Mouse (Mus musculus): Measurements from ENCODE around the gene Aig1.

The Aig1 gene

DNA sequence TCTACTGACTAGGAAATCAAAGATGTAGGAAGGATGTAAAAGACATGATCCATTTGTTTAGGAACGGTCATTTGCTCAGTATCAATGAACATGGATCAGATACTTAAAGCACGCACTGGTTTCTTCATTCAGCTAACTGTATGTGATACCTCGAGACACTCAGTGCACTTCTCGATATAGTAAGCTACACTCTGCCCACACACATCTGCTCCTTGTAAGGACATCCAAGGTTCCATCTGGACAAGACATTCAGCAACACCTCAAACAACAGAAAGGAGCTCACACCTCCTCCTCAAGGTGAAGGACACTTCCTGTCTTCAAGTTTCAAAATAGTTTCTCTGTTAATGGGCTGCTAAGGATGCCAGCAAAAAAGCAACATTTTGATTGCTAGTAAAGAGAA, 23.9 kb downstream of the Aig1 start:
- no peak for DNase-seq

DNA sequence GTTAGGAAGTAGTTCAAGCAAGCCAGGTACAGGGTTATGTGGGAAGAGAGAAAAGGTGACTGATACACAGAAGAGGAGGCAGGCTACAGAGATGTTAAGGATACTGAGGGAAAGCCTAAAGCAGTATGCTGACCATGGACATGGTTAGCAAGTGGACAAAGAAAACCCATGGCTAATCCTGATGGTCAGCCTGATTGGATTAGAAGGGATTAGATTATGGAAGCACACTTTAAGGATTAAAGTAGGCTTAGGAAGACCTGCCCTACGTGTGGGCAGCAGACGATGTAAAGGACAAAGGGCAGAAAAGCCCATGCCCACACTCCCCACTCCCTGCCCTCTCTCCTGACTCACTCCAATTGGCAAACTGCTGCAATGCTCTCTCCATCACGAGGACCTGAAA, 25.0 kb downstream of the Aig1 start:
- no peak for DNase-seq

DNA sequence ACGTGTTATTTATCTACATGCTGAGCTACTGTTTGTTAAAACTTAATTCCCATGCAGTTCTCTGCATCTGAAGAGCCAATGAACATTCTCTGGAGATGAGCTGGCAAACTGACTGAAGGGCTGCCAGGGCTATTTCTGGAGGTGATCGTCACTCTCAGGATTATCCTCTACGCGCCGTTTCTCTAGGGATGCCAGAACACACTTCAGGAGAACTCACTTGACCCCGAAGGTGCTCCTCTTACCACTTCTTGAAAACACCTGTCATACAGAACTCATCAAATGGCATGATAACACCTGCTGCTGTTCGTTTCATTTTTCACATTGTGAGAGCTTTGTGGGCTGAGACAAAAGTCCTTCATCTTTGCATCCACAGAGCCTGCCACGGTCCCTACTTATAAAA, 25.9 kb downstream of the Aig1 start:
- DNase-seq: no peak

DNA sequence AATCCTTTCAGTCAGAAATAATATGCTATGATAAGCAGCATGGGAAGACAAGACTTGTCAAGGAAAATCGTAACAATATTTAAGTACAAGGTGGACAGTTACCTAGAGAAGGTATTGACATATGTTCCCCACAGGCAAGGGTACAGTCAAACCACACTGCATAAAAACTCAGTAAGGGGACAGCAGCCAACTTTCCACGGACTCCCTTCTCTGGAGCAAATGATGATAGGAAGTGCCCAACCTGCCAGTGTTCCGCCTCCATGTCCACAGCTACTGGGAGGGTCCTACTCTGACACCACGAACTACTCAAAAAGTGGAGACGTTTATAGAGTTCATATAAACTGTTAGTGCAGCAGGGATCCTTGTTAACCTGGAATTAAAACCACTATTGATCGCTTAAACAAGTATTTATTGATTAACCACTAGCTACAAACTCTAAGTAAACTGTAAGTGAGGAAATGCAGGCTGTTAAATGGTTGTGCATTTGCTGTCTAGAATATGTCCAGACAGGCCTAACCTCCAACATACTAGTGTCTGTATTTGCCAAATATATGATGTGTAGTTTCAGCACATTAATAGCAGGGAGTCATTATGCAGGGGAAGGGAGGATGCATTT, 30.2 kb downstream of the Aig1 start:
- no peak for DNase-seq

DNA sequence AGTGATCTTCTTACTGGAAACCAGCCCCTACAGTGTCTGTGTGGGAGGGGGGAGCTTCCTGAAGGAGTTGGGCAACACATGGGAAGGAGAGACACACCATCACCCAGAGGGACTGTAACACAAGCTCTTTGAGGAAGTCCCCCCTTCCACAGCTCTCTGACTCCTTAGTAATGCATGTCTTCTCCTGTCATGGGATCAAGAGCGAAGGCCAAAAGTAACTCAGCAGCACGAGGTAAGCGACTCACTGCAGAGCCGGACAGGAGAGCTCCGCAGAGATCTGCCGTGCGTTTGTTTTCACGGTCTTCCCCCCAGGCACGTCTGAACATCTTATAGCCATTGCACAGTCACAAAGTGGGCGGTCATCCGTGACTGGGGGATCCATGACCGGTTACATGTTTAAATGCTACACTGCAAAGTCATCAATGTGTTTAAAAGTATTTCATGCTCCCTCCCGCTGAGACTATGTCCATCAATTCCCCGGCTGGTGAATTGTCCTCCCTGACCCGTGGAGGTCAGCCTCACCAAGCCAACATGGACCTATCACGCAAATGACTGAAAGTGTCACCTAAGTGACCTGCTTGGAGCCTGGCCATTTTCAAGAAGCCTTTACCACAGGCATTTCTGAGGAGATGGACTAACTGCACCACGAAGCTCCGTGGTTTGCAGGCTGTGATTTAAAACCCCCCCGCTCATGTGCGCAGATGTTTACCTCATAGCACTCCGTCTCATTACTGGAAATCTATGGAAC, 30.9 kb downstream of the Aig1 start:
- no peak for DNase-seq

DNA sequence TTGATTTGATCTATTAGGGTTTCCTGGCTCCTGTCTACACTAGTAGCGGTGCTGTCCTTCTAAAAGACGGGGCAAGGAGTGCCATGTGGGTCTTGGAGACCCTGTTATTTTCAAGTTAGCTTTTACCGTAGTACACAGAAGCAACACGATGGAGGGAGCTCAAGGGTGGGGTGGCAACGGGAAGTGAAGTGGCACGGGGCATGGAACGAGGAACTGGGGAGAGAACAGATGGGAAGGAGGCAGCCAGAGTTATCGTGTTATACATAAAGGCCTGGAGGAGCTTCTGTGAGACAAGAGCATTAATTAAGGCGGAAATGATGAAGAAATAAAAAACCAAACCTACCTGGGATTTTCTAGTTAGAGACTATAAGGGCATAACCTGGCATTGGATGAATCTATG, 31.8 kb downstream of the Aig1 start:
- no peak for DNase-seq

DNA sequence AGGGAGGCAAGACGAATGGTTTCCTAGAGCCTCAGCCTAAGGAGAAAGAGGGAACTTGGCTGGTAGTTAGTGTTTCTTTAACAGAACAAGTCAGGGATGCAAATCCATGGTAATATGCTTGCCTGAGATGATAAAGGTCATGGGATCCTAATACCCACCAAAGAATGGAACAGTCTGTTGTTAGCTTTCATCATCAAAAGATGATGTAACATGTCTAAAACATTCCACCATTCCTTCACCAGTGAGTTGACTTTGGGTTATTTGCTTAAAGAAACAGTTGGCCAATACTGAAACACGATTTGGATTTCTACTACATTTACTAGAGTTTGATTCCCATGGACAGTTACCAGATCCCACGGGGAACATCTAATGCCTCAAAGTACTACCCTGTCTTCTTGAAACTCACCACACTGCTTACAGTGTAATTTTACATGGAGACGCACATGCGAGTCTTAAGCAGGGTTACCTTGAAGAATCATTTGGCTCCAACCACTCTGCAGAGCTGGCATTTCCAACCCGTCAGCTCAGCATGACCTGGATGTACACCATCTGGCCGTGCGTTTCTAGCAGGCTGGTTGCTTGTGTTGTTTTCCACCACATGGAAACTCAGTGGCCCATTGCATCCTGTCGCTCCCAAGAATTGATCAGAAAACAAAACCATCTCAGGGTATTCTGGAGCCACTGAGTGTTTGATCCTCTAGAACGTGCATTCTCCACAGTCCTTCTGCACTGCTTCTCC, 32.9 kb downstream of the Aig1 start:
- DNase-seq: no peak

DNA sequence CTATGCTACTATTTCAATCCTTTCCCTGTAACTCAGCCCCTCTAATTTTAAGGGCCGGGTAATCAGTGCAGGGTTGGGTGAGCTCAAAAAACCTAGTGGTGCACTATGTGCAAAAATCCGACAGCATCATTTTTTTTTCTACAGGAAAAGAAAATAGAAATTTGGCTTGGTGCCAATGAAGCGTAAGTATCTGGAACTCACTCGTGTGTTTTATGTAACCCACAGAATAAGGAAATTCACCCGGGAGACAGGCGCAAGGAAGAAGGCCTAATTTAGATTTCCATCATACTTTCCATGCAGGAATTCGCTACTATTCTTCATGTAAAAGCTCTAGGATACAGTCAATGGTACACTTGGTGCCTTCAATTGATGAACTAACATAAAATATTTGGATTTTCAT, 34.7 kb downstream of the Aig1 start:
- DNase-seq: no peak

DNA sequence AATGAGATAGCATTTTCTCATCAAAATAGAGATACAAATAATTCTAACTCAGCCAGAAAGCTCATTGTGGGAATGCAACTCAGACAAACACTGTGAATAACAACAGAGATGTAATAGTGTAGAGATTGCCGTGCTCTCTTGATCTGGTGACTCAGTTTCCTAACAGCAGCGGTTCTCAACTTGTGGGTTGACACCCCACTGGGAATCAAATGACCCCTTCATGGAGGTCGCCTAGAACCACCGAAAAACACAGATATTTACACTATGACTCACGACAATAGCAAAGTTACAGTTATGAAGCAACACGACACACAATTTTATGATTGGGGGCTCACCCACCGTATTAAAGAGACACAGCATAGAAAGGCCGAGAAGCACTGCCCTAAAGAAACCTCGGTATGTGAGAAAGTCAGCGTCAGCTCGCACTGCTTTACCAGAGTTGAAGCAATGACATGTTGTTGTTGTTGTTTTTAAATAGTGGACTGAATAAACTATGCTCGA, 35.7 kb downstream of the Aig1 start:
- DNase-seq: no peak

DNA sequence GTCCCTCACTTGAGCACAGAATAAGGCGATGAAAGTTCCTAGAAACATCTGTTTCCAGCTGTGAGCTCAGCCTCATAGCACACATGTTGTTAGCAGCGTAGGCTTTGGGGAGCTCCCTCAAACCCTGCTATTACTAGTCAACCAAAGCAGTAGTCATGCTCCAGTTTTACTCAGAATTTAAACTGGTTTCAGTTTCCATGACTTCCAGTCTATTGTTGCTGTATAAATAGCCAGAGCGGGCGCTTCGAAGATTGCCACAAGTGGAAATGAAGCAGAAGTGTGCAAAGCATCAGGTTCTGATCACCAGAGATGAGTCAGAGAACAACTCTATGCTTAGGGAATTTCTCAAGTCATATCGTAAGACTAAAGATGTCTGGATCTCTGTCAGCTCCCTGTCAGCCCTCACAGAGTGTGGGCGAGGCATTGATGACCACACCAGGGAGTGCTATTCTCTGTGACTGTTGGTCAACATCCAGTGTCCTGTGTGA, 36.2 kb downstream of the Aig1 start:
- DNase-seq: no peak

DNA sequence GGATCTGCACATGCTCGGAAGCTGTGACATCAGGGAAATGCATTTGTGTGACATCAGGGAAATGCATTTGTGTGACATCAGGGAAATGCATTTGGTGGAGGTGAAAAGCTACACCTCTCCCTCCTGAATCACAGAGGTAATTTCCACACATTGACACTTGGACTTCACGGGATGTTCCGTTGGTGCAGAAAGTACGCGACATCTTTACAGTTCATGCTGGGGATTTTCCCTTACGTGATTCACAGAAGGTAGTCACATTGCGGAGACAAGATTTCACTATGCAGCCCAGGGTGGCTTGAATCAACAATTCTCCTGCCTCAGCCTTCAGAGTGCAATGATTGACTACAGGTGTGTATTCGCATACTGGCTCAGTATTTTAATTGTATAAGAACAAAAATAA, 41.6 kb downstream of the Aig1 start:
- DNase-seq: no peak

DNA sequence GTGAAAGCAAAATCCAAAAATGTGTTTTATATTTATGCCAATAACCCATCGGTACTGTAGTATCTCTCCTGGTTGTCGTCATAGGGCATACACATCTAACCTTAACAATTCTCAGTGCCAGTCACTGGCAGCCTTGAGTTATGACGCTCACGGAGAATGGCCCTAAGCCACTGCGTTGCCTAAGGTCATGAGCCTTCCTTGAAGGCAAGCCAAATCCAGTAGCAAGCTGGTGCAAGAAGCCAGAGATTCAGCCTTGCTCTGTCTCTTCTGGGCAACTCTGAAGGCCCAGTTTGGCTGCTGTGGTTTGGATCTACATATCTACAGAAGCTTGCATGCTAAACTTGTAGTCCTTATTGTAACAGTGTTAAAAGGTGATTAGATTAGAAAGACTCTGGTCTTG, 55.2 kb downstream of the Aig1 start:
- no peak for DNase-seq

DNA sequence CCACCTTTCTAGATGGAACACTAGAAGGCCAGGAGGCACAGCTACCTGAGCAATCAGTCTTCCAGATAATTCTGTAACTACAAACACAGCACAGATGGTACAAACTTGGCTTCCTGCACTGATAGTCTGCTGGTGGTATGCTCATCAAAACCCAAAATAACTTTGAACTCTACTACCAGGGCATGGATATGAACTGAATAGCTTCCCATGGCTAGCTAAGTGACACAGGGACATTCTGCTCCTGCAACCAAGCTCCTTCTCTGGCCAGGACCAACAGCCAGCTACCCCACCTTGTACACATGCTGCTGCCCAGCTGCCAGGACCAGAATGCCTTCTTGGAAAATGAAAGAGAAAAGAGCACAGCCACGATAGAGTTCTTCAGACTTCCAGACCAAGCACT, 60.5 kb downstream of the Aig1 start:
- DNase-seq: no peak

DNA sequence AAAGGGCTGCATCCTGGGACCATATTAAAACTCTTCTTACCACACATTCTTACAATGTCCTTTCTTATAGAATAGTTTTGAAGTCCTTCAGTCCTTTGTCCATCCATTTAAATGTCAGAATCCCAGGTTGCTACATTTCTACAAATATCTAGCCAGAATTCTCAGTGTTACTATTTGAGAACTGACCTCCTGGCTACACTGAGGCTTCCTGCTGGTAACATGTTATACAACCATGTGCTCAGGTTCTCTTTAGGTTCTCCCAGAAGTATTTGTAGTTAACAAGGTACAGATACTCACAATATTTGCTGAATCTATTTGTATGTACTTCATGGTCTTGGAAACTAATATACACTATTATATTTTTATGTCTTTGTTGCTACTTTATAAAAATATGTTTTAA, 62.0 kb downstream of the Aig1 start:
- no peak for DNase-seq

DNA sequence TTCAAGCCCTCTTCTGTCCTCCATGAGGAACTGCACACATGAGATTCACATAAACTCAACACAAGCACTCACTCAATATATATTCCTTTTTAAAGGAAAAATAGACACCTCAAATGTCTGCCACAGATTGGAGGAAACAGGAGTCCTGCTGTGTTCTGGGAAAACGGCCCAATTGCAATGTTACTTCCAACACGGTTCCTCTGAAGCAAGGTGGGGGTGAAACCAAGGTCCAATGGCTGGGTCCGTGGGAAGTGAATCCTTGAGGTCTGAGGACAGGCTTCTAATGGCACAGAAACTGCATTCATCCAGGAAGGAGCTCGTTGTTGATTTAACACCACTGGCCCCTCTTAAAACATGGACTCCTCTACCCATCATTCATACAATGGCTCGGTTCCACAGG, 67.5 kb downstream of the Aig1 start:
- no peak for DNase-seq

DNA sequence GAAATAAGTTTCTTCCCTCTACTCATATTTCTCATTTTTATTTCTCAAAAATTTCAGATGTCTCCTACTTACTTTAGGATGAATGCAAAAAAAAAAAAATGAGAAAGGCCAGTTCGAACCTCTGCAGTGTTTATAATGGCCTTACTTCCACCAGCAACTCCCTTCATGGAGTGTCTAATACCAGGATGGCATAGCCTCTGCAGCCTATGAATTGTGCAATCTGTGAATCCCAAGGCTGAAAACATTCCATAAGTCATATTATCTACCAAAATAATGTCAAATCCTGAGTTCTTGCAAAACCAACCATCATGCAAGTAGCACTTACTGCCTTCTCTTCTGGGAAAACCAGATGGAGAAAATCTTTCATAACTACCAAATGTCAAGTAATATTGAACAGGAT, 75.3 kb downstream of the Aig1 start:
- no peak for DNase-seq

DNA sequence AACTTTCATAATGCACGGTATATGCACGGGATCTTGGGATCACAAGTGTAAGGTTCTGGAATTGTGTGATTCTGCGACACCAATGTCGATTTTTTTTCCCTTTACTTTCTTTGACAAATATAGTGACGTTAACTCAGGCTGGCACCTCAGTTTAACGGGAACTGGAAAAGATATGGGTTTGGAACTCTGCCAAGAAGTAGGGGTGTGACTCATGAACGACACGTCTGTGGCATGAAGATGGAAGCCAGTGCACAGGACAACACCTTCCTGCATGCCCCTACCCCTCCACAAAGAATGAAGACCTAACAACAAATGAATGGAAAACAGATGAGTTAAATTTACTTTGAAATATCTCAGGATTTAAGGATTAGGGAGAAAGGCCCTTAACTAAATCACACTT, 76.0 kb downstream of the Aig1 start:
- no peak for DNase-seq

DNA sequence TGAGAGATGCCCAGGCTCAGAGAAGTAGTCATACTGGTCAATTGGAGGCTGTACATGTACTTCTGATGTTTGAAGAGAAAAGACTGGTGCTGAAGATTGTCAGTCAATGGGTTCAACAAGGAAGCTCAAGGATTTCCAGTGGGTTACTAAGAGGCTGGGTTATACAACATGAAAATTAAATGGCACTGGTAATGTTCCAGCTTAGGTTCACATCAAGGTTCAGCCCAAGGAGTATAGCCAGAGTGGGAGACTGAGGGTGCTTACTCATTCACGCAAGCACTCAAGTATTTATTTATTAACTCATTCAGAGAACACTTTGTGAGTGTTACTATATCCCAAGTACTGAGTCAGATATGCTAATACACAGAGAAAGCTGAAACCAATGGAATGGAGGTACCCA, 79.2 kb downstream of the Aig1 start:
- no peak for DNase-seq

DNA sequence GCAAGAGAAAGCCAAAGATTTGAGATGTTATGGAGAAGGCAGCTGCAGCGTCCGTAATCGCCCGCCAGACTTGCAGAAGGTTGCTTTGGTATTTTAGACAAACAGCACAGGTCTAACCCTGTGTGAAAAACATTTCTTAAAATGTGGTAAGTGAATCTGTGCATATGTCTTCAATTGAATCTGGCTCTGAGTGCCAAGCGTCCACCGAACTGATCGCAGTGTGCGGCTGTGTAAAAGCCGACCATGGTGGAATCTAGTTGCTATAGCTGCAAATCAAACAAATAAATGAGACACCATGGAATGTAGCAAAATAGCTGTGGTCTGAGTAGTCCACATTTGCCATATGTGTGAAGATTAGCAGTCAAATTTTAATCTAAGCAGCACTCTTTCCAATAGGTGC, 80.7 kb downstream of the Aig1 start:
- DNase-seq: no peak

DNA sequence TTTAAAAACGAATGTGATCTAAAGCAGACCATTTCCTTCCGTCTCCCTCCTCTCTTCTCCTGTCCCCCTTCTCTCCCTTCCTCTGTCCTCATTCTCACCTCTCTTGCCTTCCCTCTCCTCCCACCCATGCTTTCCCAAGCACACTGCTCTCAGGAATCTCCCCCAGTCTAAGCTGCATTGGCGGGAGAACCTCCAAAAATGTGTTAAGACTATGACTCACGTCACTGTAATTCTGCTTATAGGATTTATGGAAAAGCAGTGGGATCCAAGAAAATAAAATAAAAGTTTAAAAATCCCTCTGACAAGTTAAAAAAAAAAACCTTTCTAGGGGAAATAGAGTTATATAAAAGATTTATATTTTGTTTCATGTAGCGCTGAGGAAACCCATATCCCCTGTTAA, 86.0 kb downstream of the Aig1 start:
- peak in 1 of 2 experiments; percentile 19 for DNase-seq

DNA sequence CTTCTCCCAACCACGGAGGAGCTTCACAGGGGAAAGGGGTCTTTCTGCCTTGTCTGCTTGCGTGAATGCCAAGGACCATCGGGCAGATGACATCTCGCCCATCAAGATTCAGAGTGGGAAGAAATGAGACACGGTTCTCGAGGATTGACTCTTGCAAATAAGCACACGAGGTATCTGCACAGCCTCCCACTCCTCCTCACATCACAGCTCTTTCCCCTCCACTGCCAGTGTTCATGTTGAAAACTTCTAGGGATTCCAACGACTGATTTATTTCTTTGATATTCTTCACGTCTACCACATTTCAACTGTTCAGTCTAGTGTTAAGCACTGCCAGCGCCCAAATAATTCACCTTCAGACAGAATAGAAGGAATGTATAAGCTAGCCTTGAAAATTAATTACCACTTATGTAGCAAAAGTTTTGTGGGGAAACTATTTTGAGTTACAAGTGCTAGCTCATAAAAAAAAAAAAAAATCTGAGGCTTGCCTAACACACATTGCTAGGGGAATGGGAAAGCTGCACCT, 86.5 kb downstream of the Aig1 start:
- no peak for DNase-seq

DNA sequence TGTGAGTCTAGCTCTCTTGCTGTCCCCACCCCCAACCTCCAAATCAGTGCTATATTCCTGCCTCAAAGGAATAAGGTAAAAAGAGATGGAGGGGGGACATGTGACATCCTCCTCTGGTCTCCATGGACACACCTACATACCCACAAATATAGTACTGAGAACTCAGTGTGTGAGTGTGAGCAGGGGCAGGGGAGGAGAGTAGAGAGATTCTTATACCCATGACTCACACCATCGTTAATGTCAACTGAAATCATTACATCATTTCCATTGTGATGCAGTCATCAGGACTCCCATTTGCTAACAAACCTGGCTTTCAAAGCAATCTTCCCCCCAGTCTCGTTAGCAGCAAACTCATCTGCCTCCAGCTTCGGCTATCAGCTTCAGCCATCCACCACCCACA, 92.8 kb downstream of the Aig1 start:
- no peak for DNase-seq

DNA sequence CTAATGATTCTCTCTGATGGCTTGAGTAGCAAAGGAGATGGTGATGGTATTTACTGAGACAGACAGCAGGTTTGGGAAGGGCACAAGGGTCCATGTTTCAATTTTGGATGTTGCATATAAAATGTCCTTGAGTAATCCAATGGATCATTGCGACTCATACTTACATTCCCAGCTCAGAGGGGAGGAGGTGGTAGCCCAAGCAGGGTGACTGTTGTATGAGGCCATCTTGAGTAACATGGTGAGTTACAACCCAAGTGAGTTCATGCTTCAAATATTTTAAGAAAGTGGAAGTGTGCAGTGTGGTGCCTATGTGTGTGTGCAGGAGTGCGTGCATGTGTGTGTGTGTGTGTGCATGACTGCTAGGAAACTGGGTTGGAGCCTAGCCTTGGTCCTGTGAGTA, 93.4 kb downstream of the Aig1 start:
- no peak for DNase-seq

DNA sequence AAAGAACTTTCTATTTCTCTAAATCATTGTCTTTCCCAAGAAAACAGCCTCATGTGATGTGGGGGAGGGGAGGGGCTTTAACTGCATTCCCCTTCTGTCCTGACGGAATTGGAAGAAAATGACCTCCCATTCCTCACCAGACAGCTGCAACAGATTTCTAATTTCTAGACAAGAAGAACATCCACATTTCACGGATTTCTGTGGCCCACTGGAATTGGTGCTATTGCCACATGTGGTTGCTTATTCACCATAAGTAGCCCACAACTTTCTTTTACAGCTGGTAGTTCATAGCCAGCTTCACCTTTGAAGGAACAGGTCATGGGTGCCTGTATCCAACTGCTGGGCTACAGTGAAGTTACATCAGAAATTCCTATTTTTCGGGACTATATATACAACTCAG, 93.9 kb downstream of the Aig1 start:
- no peak for DNase-seq
